Mouse (Mus musculus): ENCODE data around the gene Pik3ip1. TPM values are rescaled to one million over a fixed set of nuclear protein-coding genes. Genes with fewer than 3 reads are reported as not detected.

Pik3ip1 gene
- polyA plus RNA-seq, 1 experiment from 2014 or later, result 10.6 TPM

GRCm38 (mm10) chr11:3309884-3310283 is 20.3 kb upstream of the Pik3ip1 start:
- no peak overlapping the region for H3K9ac ChIP-seq (replicated peaks; ENCODE audit: low read length)
- H3K9me3 ChIP-seq (replicated peaks; ENCODE audit: control insufficient read depth, low read length), result no peaks in the 10 kb centered on the region
- no peak overlapping the region for H3K4me2 ChIP-seq (ENCODE audit: low read depth, low read length)
- no peaks in the 10 kb centered on the region for H3K4me1 ChIP-seq (ENCODE audit: control insufficient read depth, insufficient read depth, low read length)
- H3K27me3 ChIP-seq (ENCODE audit: control insufficient read depth, insufficient read depth, low read length), result no peaks in the 10 kb centered on the region
- no peak overlapping the region for H3K4me3 ChIP-seq (ENCODE audit: low read depth, low read length)
- DNase-seq (ENCODE audit: low spot score) (no peak), ATAC-seq (replicated peaks; ENCODE audit: insufficient number of reproducible peaks, low FRiP score, low TSS enrichment, low read depth) (no peak)
- 93% methylated on average over 4 of the region's 4 CpGs for WGBS
- peaks cover 45% of the 10 kb centered on the region for H3K36me3 ChIP-seq (replicated peaks; ENCODE audit: control insufficient read depth, insufficient read depth, low read depth, low read length)
- H3K27ac ChIP-seq (replicated peaks; ENCODE audit: low read depth, low read length), result no peak overlapping the region

GRCm38 (mm10) chr11:3310789-3311585 is 19.2 kb upstream of the Pik3ip1 start:
- peaks cover 41% of the 10 kb centered on the region for H3K36me3 ChIP-seq (replicated peaks; ENCODE audit: control insufficient read depth, insufficient read depth, low read depth, low read length)

GRCm38 (mm10) chr11:3311586-3312347 is 18.4 kb upstream of the Pik3ip1 start:
- H3K27me3 ChIP-seq (ENCODE audit: control insufficient read depth, insufficient read depth, low read length), result no peaks in the 10 kb centered on the region
- 88% methylated on average over 10 of the region's 10 CpGs for WGBS
- H3K36me3 ChIP-seq (replicated peaks; ENCODE audit: control insufficient read depth, insufficient read depth, low read depth, low read length), result peaks cover 34% of the 10 kb centered on the region

More at GRCm38 (mm10) chr11:3310789-3311585, 19.2 kb upstream of the Pik3ip1 start:
- ATAC-seq (replicated peaks; ENCODE audit: insufficient number of reproducible peaks, low FRiP score, low TSS enrichment, low read depth) (no peak), DNase-seq (ENCODE audit: low spot score) (no peak)
- Histone ChIP-seq H3K4me1 (ENCODE audit: control insufficient read depth, insufficient read depth, low read length) (no peaks in the 10 kb centered on the region), H3K4me3 (ENCODE audit: low read depth, low read length) (no peak overlapping the region), H3K27ac (replicated peaks; ENCODE audit: low read depth, low read length) (no peak overlapping the region), H3K9ac (replicated peaks; ENCODE audit: low read length) (no peak overlapping the region), H3K4me2 (ENCODE audit: low read depth, low read length) (no peak overlapping the region), H3K9me3 (replicated peaks; ENCODE audit: control insufficient read depth, low read length) (no peaks in the 10 kb centered on the region), H3K27me3 (ENCODE audit: control insufficient read depth, insufficient read depth, low read length) (no peaks in the 10 kb centered on the region)
- WGBS, result 89% methylated on average over 9 of the region's 10 CpGs

DNA sequence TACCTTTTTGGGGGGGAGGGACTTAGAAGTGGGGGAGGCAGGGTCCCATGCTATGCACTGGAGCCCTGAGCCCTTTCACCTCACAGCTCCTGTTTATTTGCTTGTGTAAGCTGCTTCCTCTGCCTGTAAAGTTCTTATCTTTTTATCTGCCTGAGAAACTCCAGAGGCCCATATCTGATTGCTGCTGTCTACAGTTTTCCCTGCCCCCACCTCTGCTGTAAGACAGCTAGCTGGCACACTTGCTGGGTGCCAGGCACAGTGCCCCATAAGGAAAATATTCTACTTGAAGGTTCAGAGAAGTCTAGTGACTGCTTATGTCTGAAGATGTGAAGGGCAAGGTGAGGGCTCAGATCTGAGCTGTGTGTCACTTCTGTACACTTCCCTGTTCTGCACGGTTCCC is 16.9 kb upstream of the Pik3ip1 start:
- ATAC-seq (replicated peaks; ENCODE audit: insufficient number of reproducible peaks, low FRiP score, low TSS enrichment, low read depth) (no peak), DNase-seq (ENCODE audit: low spot score) (no peak)
- no peaks in the 10 kb centered on the region for H3K4me1 ChIP-seq (ENCODE audit: control insufficient read depth, insufficient read depth, low read length)

More at GRCm38 (mm10) chr11:3311586-3312347, 18.4 kb upstream of the Pik3ip1 start:
- no peak for DNase-seq (ENCODE audit: low spot score)
- Histone ChIP-seq H3K4me1 (ENCODE audit: control insufficient read depth, insufficient read depth, low read length) (no peaks in the 10 kb centered on the region), H3K9me3 (replicated peaks; ENCODE audit: control insufficient read depth, low read length) (no peaks in the 10 kb centered on the region), H3K27ac (replicated peaks; ENCODE audit: low read depth, low read length) (no peak overlapping the region), H3K4me3 (ENCODE audit: low read depth, low read length) (no peak overlapping the region), H3K9ac (replicated peaks; ENCODE audit: low read length) (no peak overlapping the region), H3K4me2 (ENCODE audit: low read depth, low read length) (no peak overlapping the region)
- no peak for ATAC-seq (replicated peaks; ENCODE audit: insufficient number of reproducible peaks, low FRiP score, low TSS enrichment, low read depth)

GRCm38 (mm10) chr11:3314148-3314547 is 16.1 kb upstream of the Pik3ip1 start:
- 28% methylated on average over 2 of the region's 2 CpGs for WGBS
- ATAC-seq (replicated peaks; ENCODE audit: insufficient number of reproducible peaks, low FRiP score, low TSS enrichment, low read depth) (0 out of 2 replicates have a peak, but pooled peaks have one; percentile 31), DNase-seq (ENCODE audit: low spot score) (peak; percentile 58)
- no peaks in the 10 kb centered on the region for H3K4me1 ChIP-seq (ENCODE audit: control insufficient read depth, insufficient read depth, low read length)
- H3K4me3 ChIP-seq (ENCODE audit: low read depth, low read length), result no peak overlapping the region
- no peak overlapping the region for H3K27ac ChIP-seq (replicated peaks; ENCODE audit: low read depth, low read length)
- no peak overlapping the region for H3K9ac ChIP-seq (replicated peaks; ENCODE audit: low read length)
- no peak overlapping the region for H3K4me2 ChIP-seq (ENCODE audit: low read depth, low read length)
- peaks cover 14% of the 10 kb centered on the region for H3K36me3 ChIP-seq (replicated peaks; ENCODE audit: control insufficient read depth, insufficient read depth, low read depth, low read length)
- H3K9me3 ChIP-seq (replicated peaks; ENCODE audit: control insufficient read depth, low read length), result no peaks in the 10 kb centered on the region
- H3K27me3 ChIP-seq (ENCODE audit: control insufficient read depth, insufficient read depth, low read length), result no peaks in the 10 kb centered on the region

More for the DNA sequence above, 16.9 kb upstream of the Pik3ip1 start:
- Histone ChIP-seq H3K9me3 (replicated peaks; ENCODE audit: control insufficient read depth, low read length) (no peaks in the 10 kb centered on the region), H3K27ac (replicated peaks; ENCODE audit: low read depth, low read length) (no peak overlapping the region), H3K4me2 (ENCODE audit: low read depth, low read length) (no peak overlapping the region), H3K4me3 (ENCODE audit: low read depth, low read length) (no peak overlapping the region), H3K36me3 (replicated peaks; ENCODE audit: control insufficient read depth, insufficient read depth, low read depth, low read length) (peaks cover 18% of the 10 kb centered on the region), H3K27me3 (ENCODE audit: control insufficient read depth, insufficient read depth, low read length) (no peaks in the 10 kb centered on the region), H3K9ac (replicated peaks; ENCODE audit: low read length) (no peak overlapping the region)
- WGBS, result 91% methylated on average over 1 of the region's 1 CpGs

DNA sequence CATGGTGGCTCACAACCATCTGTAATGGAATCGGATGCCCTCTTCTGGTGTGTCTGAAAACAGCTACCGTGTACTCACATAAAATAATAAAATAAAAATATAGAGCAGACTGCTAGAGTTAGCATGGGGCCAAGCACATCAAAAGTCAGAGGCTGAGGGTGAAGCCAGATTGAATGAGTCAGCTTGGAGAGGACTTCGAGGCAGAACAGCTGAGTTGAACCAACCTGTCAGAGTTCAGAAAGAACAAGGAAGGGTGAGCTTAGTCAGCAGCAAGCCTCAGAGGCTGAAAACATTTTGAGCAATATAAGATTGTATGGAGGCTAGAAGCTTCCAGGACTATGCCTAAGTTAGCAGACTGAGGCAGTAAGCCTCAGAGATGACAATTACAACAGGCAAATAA is 11.9 kb upstream of the Pik3ip1 start:
- DNase-seq (ENCODE audit: low spot score) (no peak), ATAC-seq (replicated peaks; ENCODE audit: insufficient number of reproducible peaks, low FRiP score, low TSS enrichment, low read depth) (no peak)
- H3K27me3 ChIP-seq (ENCODE audit: control insufficient read depth, insufficient read depth, low read length), result no peaks in the 10 kb centered on the region
- H3K9me3 ChIP-seq (replicated peaks; ENCODE audit: control insufficient read depth, low read length), result no peaks in the 10 kb centered on the region
- H3K4me3 ChIP-seq (ENCODE audit: low read depth, low read length), result no peak overlapping the region
- H3K27ac ChIP-seq (replicated peaks; ENCODE audit: low read depth, low read length), result no peak overlapping the region
- H3K9ac ChIP-seq (replicated peaks; ENCODE audit: low read length), result no peak overlapping the region
- H3K4me2 ChIP-seq (ENCODE audit: low read depth, low read length), result no peak overlapping the region
- no peaks in the 10 kb centered on the region for H3K4me1 ChIP-seq (ENCODE audit: control insufficient read depth, insufficient read depth, low read length)
- whole genome bisulfite sequencing, result 93% methylated on average over 3 of the region's 3 CpGs
- H3K36me3 ChIP-seq (replicated peaks; ENCODE audit: control insufficient read depth, insufficient read depth, low read depth, low read length), result no peaks in the 10 kb centered on the region

- no peak overlapping the region for H3K27ac ChIP-seq (replicated peaks; ENCODE audit: low read depth, low read length)
- H3K4me1 ChIP-seq (ENCODE audit: control insufficient read depth, insufficient read depth, low read length), result peaks cover 2% of the 10 kb centered on the region; the same call in 1 of the 2 replicates
- no peaks in the 10 kb centered on the region for H3K36me3 ChIP-seq (replicated peaks; ENCODE audit: control insufficient read depth, insufficient read depth, low read depth, low read length)
- DNase-seq (ENCODE audit: low spot score) (no peak), ATAC-seq (replicated peaks; ENCODE audit: insufficient number of reproducible peaks, low FRiP score, low TSS enrichment, low read depth) (no peak)
- H3K4me2 ChIP-seq (ENCODE audit: low read depth, low read length), result no peak overlapping the region
- no peak overlapping the region for H3K9ac ChIP-seq (replicated peaks; ENCODE audit: low read length)
- H3K27me3 ChIP-seq (ENCODE audit: control insufficient read depth, insufficient read depth, low read length), result no peaks in the 10 kb centered on the region
- WGBS, result 84% methylated on average over 5 of the region's 5 CpGs
- H3K4me3 ChIP-seq (ENCODE audit: low read depth, low read length), result no peak overlapping the region
- no peaks in the 10 kb centered on the region for H3K9me3 ChIP-seq (replicated peaks; ENCODE audit: control insufficient read depth, low read length)
Observed at GRCm38 (mm10) chr11:3328271-3328670, 1.9 kb upstream of the Pik3ip1 start.
